8 mouse cellular contexts compared by ENCODE assay signal in genomic region chr8:76901430-76902204, GRCm38 (mm10). TPM values are rescaled to one million over a fixed set of nuclear protein-coding genes. Genes with fewer than 3 reads are reported as not detected.
A peak's percentile ranks its signal among the peaks of the same experiment; 100 is the strongest.
DNase-seq lines count a peak whose midpoint lies in the region; ATAC-seq lines count a peak whose summit lies in the region.

No protein-coding gene starts in this region.

- WGBS in embryonic facial prominence, embryonic 14.5 days, result under 1% methylated on average over 22 of the region's 41 CpGs
- under 1% methylated on average over 41 of the region's 41 CpGs for WGBS in limb, embryonic 12.5 days
- WGBS in midbrain, embryonic 14.5 days, result under 1% methylated on average over 40 of the region's 41 CpGs

- H3K4me2 ChIP-seq in embryonic facial prominence, embryonic 14.5 days (ENCODE audit: low read depth, low read length), result peak overlapping the region; percentile 100
- peak overlapping the region; percentile 99 for H3K4me2 ChIP-seq in limb, embryonic 12.5 days
- H3K4me2 ChIP-seq in midbrain, embryonic 14.5 days (ENCODE audit: low read length), result peak overlapping the region; percentile 100

- DNase-seq in embryonic facial prominence, embryonic 14.5 days (ENCODE audit: low spot score), result peak; percentile 98
- DNase-seq in heart, adult 8-10 months (ENCODE audit: low spot score), result peak; percentile 98
- peak; percentile 98 to 99 for DNase-seq in kidney, adult 8-10 months
- DNase-seq in midbrain, embryonic 14.5 days, result peak; percentile 93
- DNase-seq in spleen, adult 12 weeks (ENCODE audit: low spot score), result peak; percentile 42

- peaks cover 66% of the 10 kb centered on the region for H3K27me3 ChIP-seq in erythroblast, embryonic 14.5 days (ENCODE audit: control insufficient read depth)
- peaks cover 55% of the 10 kb centered on the region for H3K27me3 ChIP-seq in embryonic facial prominence, embryonic 14.5 days (replicated peaks; ENCODE audit: control insufficient read depth, insufficient read depth, low read length)
- H3K27me3 ChIP-seq in limb, embryonic 12.5 days, result peaks cover 71% of the 10 kb centered on the region
- H3K27me3 ChIP-seq in midbrain, embryonic 14.5 days (ENCODE audit: control insufficient read depth, insufficient read depth, low read length), result peaks cover 41% of the 10 kb centered on the region

- H3K27ac ChIP-seq in embryonic facial prominence, embryonic 14.5 days (replicated peaks; ENCODE audit: low read depth, low read length), result no peak overlapping the region
- H3K27ac ChIP-seq in limb, embryonic 12.5 days, result no peak overlapping the region
- no peak overlapping the region for H3K27ac ChIP-seq in midbrain, embryonic 14.5 days (replicated peaks; ENCODE audit: low read depth, low read length)

- no peaks in the 10 kb centered on the region; the same call in 1 of the 2 replicates for H3K4me1 ChIP-seq in erythroblast, embryonic 14.5 days (ENCODE audit: control insufficient read depth)
- H3K4me1 ChIP-seq in embryonic facial prominence, embryonic 14.5 days (ENCODE audit: control insufficient read depth, insufficient read depth, low read length), result 0 out of 2 replicates have a peak, but pooled peaks cover 3% of the 10 kb centered on the region
- H3K4me1 ChIP-seq in limb, embryonic 12.5 days (replicated peaks), result peaks cover 22% of the 10 kb centered on the region
- H3K4me1 ChIP-seq in midbrain, embryonic 14.5 days (ENCODE audit: control insufficient read depth, insufficient read depth, low read length), result peaks cover 11% of the 10 kb centered on the region

- no peak for ATAC-seq in erythroblast, adult 5-6 weeks (replicated peaks; ENCODE audit: low FRiP score, poor library complexity, severe bottlenecking)
- ATAC-seq in embryonic facial prominence, embryonic 14.5 days (ENCODE audit: low read depth), result peak; percentile 99
- ATAC-seq in limb, embryonic 12.5 days (ENCODE audit: insufficient number of reproducible peaks, insufficient read depth, low FRiP score, low TSS enrichment, low read depth), result peak; percentile 97
- ATAC-seq in midbrain, embryonic 14.5 days (ENCODE audit: low FRiP score, low TSS enrichment), result peak; percentile 96

- peak overlapping the region; percentile 50 for H3K4me3 ChIP-seq in erythroblast, embryonic 14.5 days (replicated peaks)
- H3K4me3 ChIP-seq in embryonic facial prominence, embryonic 14.5 days (ENCODE audit: low read depth, low read length), result peak overlapping the region; percentile 67
- peak overlapping the region; percentile 66 for H3K4me3 ChIP-seq in limb, embryonic 12.5 days (replicated peaks)
- H3K4me3 ChIP-seq in midbrain, embryonic 14.5 days (replicated peaks; ENCODE audit: low read depth, low read length), result peak overlapping the region; percentile 63

- no peaks in the 10 kb centered on the region for H3K36me3 ChIP-seq in erythroblast, embryonic 14.5 days (ENCODE audit: control insufficient read depth)
- H3K36me3 ChIP-seq in embryonic facial prominence, embryonic 14.5 days (ENCODE audit: control insufficient read depth, insufficient read depth, low read length), result no peaks in the 10 kb centered on the region
- no peaks in the 10 kb centered on the region for H3K36me3 ChIP-seq in limb, embryonic 12.5 days
- no peaks in the 10 kb centered on the region for H3K36me3 ChIP-seq in midbrain, embryonic 14.5 days (ENCODE audit: control insufficient read depth, insufficient read depth, low read length)

- H3K9ac ChIP-seq in embryonic facial prominence, embryonic 14.5 days (ENCODE audit: low read depth, low read length), result peak overlapping the region; percentile 65
- peak overlapping the region; percentile 48 for H3K9ac ChIP-seq in limb, embryonic 12.5 days (replicated peaks)
- H3K9ac ChIP-seq in midbrain, embryonic 14.5 days (replicated peaks; ENCODE audit: low read length), result peak overlapping the region; percentile 37; the same call in 1 of the 2 replicates

- H3K9me3 ChIP-seq in erythroblast, embryonic 14.5 days (ENCODE audit: control insufficient read depth, low read length), result no peaks in the 10 kb centered on the region
- H3K9me3 ChIP-seq in embryonic facial prominence, embryonic 14.5 days (ENCODE audit: control insufficient read depth, low read length), result no peaks in the 10 kb centered on the region
- no peaks in the 10 kb centered on the region for H3K9me3 ChIP-seq in limb, embryonic 12.5 days
- no peaks in the 10 kb centered on the region for H3K9me3 ChIP-seq in midbrain, embryonic 14.5 days (ENCODE audit: control insufficient read depth, low read length)

RNA-seq across cellular contexts. Expression of gene Nr3c2, which starts 2.4 kb away (rescaled TPM):
- 0.01 TPM in 1 of 2 replicates, not detected in the other for polyA plus RNA-seq in erythroblast, embryonic 14.5 days (2012)
- total RNA-seq in erythroblast, adult 5-6 weeks (2015; ENCODE audit: low replicate concordance), result 0.21 and 0.38 TPM in 2 replicates
- total RNA-seq in erythroblast, adult 5-6 weeks (2017; ENCODE audit: low replicate concordance), result not detected in 2 replicates
- 6.5 and 7.7 TPM in 2 replicates for polyA plus RNA-seq in embryonic facial prominence, embryonic 14.5 days (2014; fragmentation: Nextera tagmentation; extraction: Ambion mirVana)
- 10 to 100 TPM; 20.8 to 37.4 (median 29.7) TPM for total RNA-seq in heart, adult 8-10 months (2022)
- polyA plus RNA-seq in limb, embryonic 12.5 days (2016; fragmentation: Nextera tagmentation; extraction: Ambion mirVana), result 0.64 and 1.2 TPM in 2 replicates
- polyA plus RNA-seq in midbrain, embryonic 14.5 days (2014; fragmentation: Nextera tagmentation; extraction: Ambion mirVana), result 1.6 and 1.8 TPM in 2 replicates

Comparison
In these comparisons a context has a peak if more than half of its experiments do, and no peak if none do; other contexts are left out.
1. DNase-seq: peak in every context shown above with its lines; median percentile 98 in kidney, adult 8-10 months; 98 in embryonic facial prominence, embryonic 14.5 days; 98 in heart, adult 8-10 months; 93 in midbrain, embryonic 14.5 days; 42 in spleen, adult 12 weeks.